Mouse (Mus musculus) kidney, adult 11 months (tissue): ENCODE results near the gene D10Wsu102e.

Experiments
- DNase-seq: peaks from one replicate; pipeline ENCODE4 v3.0.0; 2022

The D10Wsu102e gene

DNA sequence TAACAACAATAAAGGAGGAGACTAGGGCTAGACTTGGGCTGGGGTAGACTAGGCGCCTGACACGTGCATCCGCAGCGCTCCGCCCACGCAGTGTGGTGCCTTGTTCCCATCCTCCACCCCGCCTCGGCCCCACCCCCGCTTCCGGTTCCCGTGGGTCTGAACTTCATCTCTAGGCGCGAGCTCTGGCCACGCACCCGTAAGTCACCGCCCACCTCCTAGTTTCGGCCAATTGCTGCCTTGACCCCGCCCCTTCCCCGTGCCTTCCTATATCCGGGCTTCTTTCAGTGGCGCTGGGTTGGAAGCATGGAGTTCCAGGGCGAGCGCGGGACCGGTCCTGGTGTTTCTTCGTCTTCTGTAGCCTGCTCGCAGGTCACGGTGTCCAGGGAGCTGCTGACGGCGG lies at the start of gene D10Wsu102e:
D10Wsu102e (plus strand) TSS at position 266 of the 400 bp plus-strand sequence.
- DNase-seq: peak; percentile 98

- DNase-seq: no peak
Measured at GRCm38 (mm10) chr10:83310356-83310755, 49.7 kb upstream of the D10Wsu102e start.

DNA sequence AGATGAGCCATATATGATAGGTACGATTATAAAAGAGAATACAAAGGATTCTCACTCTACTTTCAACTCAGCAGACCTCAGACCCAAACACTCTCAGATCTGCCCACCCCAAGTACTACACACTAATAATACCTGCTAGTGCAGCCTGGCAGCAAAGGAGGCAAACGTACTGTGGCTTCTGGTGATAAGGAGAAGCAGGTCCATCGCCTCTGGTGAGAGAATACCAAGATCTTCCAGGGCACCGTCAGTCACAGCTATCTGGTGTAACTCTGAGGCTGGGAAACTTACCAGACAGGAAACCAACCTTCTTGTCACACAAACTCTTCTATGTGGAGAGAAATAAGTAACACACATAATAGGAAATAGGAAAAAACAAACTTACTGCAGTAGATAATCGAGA lies 47.0 kb upstream of the D10Wsu102e start:
- no peak for DNase-seq

- no peak for DNase-seq
Measured at GRCm38 (mm10) chr10:83320396-83320795, 39.6 kb upstream of the D10Wsu102e start.

DNA sequence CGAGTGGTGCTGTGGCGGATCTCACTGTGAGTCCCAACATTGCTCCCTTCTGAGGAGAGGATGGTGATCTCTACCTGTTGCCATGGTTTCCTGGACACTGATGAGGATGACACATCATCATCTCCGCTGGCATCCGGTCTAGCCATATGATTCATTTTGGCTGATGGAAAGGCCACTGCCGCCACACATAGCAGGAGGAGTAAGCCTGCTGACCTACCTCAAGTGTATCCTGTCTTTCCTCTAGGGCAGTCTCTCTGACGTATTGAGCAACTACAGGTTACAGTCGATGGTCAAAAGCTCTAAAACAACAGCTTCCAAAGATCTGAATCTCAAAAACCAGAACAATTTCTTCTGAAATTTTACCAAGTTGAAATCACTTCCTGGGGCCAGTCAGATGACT lies 39.2 kb upstream of the D10Wsu102e start:
- DNase-seq: no peak

DNA sequence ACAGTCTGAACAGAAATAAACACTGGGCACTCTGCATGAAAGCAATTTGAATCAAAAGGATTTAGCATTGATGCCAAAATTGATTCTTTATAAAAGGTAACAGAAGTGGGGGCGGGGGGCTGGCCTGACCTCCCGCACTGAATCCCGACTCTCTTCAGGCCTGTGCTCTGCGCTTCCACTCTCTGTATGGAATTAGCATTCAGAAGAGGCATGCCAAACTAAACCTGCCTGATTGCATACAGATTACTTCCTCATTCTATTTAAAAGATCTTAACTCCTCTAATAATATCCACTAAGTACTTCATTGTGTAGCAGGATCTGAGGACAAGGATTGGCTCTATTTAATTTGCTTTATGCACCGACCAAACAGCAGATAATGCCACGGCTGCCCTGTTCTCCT lies 38.5 kb upstream of the D10Wsu102e start:
- DNase-seq: no peak

DNA sequence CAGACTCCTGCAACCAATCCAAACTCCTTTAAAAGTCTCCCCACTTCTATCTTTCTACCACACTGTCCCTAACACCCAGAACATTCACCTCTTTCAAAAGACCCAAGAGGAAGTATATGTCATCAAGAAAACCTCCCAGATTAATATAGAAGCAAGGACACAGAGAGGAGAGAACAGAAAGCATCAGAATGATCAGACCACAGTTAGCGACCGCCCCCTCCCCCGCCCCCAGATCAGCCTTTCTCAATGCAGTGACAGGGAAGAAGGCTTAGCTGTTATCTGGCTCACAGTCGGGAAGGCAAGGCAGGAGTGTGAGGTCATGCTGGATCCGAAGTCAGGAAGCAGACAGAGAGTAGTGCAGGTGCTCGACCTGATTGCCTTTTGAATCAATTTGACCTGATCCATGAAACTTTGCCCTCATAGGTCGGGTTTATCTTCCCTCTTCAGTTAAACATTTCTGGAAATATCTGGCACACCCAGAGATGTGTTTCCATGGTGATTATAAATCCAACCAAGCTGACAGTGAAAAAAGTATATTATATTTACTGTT lies 37.4 kb upstream of the D10Wsu102e start:
- DNase-seq: peak; percentile 8

DNA sequence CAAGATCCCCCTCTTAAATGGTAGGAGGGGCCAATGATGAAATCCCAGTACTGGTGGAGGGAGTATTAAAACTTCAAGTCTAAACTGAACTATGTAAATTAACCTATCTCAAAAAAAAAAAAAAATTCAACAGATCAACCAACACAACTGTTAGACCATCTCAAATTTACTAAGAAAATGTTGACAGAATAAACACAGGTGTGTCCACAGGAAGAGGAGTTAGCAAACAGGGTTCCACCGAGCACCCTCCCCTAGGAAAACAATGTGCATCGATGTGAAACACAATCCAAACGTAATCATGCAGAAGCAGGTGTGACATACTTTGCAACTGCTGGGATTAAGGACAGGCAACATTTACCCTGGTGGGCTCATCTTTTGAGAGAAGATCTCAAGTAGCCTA lies 35.1 kb upstream of the D10Wsu102e start:
- DNase-seq: no peak

DNA sequence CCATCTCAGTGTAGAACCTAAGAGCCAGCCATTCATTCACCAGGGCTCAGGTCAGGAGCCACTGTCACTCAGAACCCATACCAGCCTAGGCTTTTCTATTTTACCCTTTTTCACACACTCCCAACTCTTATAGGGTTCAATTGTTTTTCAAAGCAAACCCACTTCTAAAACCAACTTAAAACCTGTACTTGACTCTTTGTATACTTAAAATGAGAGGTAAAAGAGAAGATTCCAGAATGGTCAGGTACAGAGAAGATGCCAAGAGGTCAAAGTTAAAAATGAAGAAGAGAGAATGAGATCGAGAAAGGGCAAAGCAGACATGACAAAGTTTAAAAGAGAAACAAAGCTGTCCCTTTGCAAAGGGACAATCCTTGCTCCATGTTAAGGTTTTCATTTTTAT lies 34.1 kb upstream of the D10Wsu102e start:
- DNase-seq: no peak

GRCm38 (mm10) chr10:83326648-83327285 lies 33.3 kb upstream of the D10Wsu102e start:
- no peak for DNase-seq

GRCm38 (mm10) chr10:83328791-83329190 lies 31.2 kb upstream of the D10Wsu102e start:
- DNase-seq: no peak

GRCm38 (mm10) chr10:83330336-83330735 lies 29.7 kb upstream of the D10Wsu102e start:
- no peak for DNase-seq

GRCm38 (mm10) chr10:83331811-83332210 lies 28.2 kb upstream of the D10Wsu102e start:
- no peak for DNase-seq

DNA sequence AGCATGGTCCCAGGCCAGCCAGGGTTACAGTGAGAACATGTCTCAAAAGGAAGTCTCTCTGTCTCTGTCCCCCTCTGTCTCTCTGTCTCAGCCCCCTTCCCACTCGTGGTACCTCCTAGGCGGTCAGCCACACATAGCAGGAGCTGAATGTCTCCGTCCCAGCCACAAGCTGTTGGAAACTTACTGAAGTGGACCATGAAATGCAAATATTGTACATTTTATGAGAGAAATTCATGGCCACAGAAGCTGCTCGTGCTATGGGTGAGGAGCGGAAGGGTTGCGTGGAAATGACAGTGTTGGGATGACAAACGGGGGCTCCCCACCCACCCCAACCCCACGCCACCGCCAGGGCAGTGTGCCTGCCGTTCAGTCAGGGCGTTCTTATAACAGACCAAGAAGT lies 27.4 kb upstream of the D10Wsu102e start:
- no peak for DNase-seq

DNA sequence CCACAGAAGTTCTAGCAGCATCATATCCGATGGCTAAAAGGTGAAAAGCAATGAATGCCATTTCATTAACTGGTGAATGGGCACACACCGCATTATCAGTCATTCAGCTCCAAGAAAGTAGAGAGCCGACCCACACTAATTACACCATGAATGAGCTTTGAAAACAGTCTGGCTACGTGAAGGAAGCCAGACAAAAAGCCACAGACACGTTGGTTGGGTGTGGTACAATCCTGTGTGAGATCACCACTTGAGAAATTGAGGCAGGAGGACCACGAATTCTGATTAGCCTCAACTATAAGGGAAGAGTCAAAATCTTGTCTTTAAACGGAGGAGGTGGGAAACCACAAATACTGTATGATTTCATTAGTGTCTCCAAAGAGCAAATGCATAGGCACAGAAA lies 23.7 kb upstream of the D10Wsu102e start:
- no peak for DNase-seq

DNA sequence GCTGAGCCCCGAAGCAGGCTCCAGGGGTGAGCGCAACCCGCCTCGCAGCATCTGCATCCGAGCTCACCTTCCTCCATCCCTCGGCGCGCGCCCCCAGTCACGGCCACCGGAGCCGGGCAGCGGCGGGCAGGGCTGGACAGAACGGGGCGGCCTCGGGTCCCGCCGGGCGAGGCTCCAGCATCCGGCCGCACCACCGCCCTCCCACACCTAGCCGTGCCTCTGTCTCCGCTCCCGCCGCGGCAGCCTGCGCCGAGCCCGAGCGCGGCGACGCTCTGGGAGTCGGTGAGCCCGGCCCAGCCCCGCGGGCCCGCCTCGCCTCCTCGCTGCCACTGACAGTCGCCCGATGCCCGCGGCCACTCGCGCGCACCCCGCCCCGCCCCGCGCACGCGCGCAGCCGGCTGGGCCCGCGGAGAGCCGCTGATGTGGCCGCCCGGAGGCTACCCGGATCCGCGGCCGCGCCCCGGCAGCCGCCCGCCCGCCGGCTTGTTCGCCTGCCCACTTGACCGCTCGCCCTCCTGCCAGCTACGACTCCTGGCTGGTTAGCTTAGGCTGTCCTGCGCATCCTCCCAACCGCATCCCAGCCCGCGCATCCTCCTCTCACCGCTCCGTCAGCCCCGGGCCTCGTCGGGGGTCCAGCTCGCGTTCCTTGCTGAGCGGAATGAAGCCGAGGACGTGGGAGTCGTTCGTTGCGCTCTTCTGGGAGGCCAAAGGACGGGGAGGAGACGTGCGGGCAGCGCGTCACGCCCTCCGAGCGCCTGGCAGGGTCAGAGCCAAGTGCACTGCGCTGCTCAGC lies 22.7 kb upstream of the D10Wsu102e start, which contains the start of gene Slc41a2:
Slc41a2 (minus strand) TSS at position 724 of the 793 bp plus-strand sequence.
- DNase-seq: peak; percentile 55

- DNase-seq: no peak
Measured at GRCm38 (mm10) chr10:83337971-83338598, 21.9 kb upstream of the D10Wsu102e start.

DNA sequence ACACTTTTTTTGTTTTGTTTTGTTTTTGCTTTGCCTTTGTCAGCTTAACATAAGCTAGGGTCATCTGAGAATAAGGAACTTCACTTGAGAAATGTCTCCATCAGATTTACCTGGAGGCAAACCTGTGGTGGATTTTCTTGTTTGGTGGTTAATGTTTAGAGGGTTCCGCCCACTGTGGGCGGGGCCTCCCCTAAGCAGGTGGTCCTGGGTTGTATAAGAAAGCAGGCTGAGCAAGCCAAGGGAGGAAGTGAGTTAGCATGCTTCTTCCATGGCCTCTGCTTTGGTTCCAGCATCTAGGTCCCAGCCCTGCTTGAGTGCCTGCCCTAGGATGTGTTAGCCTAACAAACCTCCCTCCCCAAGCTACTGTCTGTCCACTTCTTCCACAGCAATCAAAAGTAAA lies 18.8 kb upstream of the D10Wsu102e start:
- no peak for DNase-seq

- no peak for DNase-seq
Measured at GRCm38 (mm10) chr10:83343171-83343570, 16.9 kb upstream of the D10Wsu102e start.

GRCm38 (mm10) chr10:83343828-83344685 lies 16.0 kb upstream of the D10Wsu102e start:
- DNase-seq: no peak

GRCm38 (mm10) chr10:83345693-83346358 lies 14.2 kb upstream of the D10Wsu102e start:
- DNase-seq: no peak

GRCm38 (mm10) chr10:83346359-83346736 lies 13.7 kb upstream of the D10Wsu102e start:
- DNase-seq: no peak
